Mouse (Mus musculus): ENCODE measurements around the gene Plac8. TPM values are rescaled to one million over a fixed set of nuclear protein-coding genes. Genes with fewer than 3 reads are reported as not detected.

Plac8 gene
- polyA plus RNA-seq, 1 experiment from 2014 or later = 104 TPM

- Histone ChIP-seq H3K9me3 (ENCODE audit: low read length) (no peaks in the 10 kb centered on the region), H3K27ac (ENCODE audit: low read depth) (peak overlapping the region; percentile 76), H3K9ac (replicated peaks) (no peak overlapping the region), H3K36me3 (replicated peaks; ENCODE audit: insufficient read depth, low read length) (peaks cover 9% of the 10 kb centered on the region; the same call in 1 of the 2 replicates), H3K4me1 (ENCODE audit: insufficient read depth) (peaks cover 23% of the 10 kb centered on the region), H3K4me3 (ENCODE audit: low read depth, low read length) (0 out of 2 replicates have a peak overlapping the region, but pooled peaks have one; percentile 4), H3K4me2 (ENCODE audit: low read depth, low read length) (peak overlapping the region; percentile 49), H3K27me3 (ENCODE audit: insufficient read depth, low read length) (no peaks in the 10 kb centered on the region)
- WGBS (ENCODE audit: insufficient replicate concordance) = 43% methylated on average over 12 of the region's 13 CpGs
- ATAC-seq (peak; percentile 82), DNase-seq (peak; percentile 31)
- TF ChIP-seq EP300 (IDR thresholded peaks at IDR 0.05; ENCODE audit: low read depth) (no peak), CTCF (IDR thresholded peaks at IDR 0.05; ENCODE audit: low read depth) (no peak)
These were observed 4.6 kb downstream of the Plac8 start for GRCm38 (mm10) chr5:100567258-100568032.

GRCm38 (mm10) chr5:100566798-100567197 lies 5.2 kb downstream of the Plac8 start:
- no peak for TF ChIP-seq CTCF (IDR thresholded peaks at IDR 0.05; ENCODE audit: low read depth)
- no peak; the same call in 1 of the 2 replicates for TF ChIP-seq EP300 (IDR thresholded peaks at IDR 0.05; ENCODE audit: low read depth)
- Histone ChIP-seq H3K27ac (ENCODE audit: low read depth) (peak overlapping the region; percentile 76), H3K27me3 (ENCODE audit: insufficient read depth, low read length) (no peaks in the 10 kb centered on the region), H3K4me1 (ENCODE audit: insufficient read depth) (peaks cover 23% of the 10 kb centered on the region), H3K36me3 (replicated peaks; ENCODE audit: insufficient read depth, low read length) (peaks cover 11% of the 10 kb centered on the region; the same call in 1 of the 2 replicates), H3K9ac (replicated peaks) (no peak overlapping the region), H3K4me3 (ENCODE audit: low read depth, low read length) (0 out of 2 replicates have a peak overlapping the region, but pooled peaks have one; percentile 4), H3K9me3 (ENCODE audit: low read length) (no peaks in the 10 kb centered on the region), H3K4me2 (ENCODE audit: low read depth, low read length) (peak overlapping the region; percentile 49; the same call in 1 of the 2 replicates)
- WGBS (ENCODE audit: insufficient replicate concordance) = 55% methylated on average over 2 of the region's 2 CpGs
- peak; percentile 47 for ATAC-seq
- no peak for DNase-seq

DNA sequence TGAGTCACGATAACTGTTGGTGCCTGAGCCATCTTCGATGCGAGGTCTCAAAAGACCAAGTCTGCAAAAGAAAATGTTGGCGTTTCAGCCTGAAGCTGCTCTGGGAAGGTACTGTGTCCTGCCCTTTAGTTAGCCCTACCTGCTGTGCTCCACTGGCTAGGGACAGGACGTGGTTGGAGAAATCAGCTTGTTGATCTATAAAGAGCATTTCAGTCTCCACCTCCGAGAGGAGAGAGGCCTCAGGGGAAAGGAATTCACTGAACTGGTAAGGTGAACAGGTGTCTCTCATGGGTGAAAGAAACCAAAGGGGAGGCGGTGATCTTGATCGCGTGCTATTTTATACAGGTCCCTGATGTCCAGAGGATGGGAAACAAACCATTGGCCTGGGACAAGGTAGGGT lies 9.3 kb downstream of the Plac8 start:
- WGBS (ENCODE audit: insufficient replicate concordance) = 72% methylated on average over 9 of the region's 9 CpGs
- peaks cover 18% of the 10 kb centered on the region for H3K4me1 ChIP-seq (ENCODE audit: insufficient read depth)
- H3K4me2 ChIP-seq (ENCODE audit: low read depth, low read length) = no peak overlapping the region

DNA sequence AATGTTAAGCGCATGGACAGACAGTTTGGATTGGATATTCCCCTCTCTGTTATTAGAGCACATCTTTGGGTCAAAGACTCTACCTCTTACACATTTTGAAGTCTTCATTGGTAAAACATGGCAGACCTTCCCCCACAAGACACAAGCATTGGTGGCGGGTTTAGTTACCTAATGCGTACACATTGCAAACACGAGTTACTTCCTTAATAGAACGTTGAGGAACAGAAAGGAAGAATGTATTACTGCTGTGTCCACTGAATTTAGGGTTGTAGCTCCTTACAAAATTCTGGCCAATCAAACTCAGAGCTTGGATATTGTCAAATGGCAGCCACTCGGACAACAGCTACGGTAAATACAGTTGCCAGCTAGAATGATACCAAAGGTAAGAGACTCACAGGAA lies 12.7 kb downstream of the Plac8 start:
- peaks cover 40% of the 10 kb centered on the region for H3K36me3 ChIP-seq (replicated peaks; ENCODE audit: insufficient read depth, low read length)
- no peaks in the 10 kb centered on the region for H3K9me3 ChIP-seq (ENCODE audit: low read length)
- ATAC-seq (no peak), DNase-seq (no peak)
- no peak overlapping the region for H3K4me2 ChIP-seq (ENCODE audit: low read depth, low read length)
- TF ChIP-seq CTCF (IDR thresholded peaks at IDR 0.05; ENCODE audit: low read depth) (no peak), EP300 (IDR thresholded peaks at IDR 0.05; ENCODE audit: low read depth) (no peak)
- peaks cover 6% of the 10 kb centered on the region for H3K4me1 ChIP-seq (ENCODE audit: insufficient read depth)
- no peak overlapping the region for H3K9ac ChIP-seq (replicated peaks)
- no peak overlapping the region for H3K27ac ChIP-seq (ENCODE audit: low read depth)
- no peaks in the 10 kb centered on the region for H3K27me3 ChIP-seq (ENCODE audit: insufficient read depth, low read length)
- H3K4me3 ChIP-seq (ENCODE audit: low read depth, low read length) = no peak overlapping the region
- 79% methylated on average over 7 of the region's 7 CpGs for WGBS (ENCODE audit: insufficient replicate concordance)

More for the DNA sequence above, 9.3 kb downstream of the Plac8 start:
- no peak for ATAC-seq
- no peaks in the 10 kb centered on the region for H3K9me3 ChIP-seq (ENCODE audit: low read length)
- peaks cover 27% of the 10 kb centered on the region for H3K36me3 ChIP-seq (replicated peaks; ENCODE audit: insufficient read depth, low read length)
- H3K27ac ChIP-seq (ENCODE audit: low read depth) = no peak overlapping the region
- no peaks in the 10 kb centered on the region for H3K27me3 ChIP-seq (ENCODE audit: insufficient read depth, low read length)
- no peak for DNase-seq
- TF ChIP-seq CTCF (IDR thresholded peaks at IDR 0.05; ENCODE audit: low read depth) (no peak), EP300 (IDR thresholded peaks at IDR 0.05; ENCODE audit: low read depth) (no peak)
- no peak overlapping the region for H3K9ac ChIP-seq (replicated peaks)
- no peak overlapping the region for H3K4me3 ChIP-seq (ENCODE audit: low read depth, low read length)

DNA sequence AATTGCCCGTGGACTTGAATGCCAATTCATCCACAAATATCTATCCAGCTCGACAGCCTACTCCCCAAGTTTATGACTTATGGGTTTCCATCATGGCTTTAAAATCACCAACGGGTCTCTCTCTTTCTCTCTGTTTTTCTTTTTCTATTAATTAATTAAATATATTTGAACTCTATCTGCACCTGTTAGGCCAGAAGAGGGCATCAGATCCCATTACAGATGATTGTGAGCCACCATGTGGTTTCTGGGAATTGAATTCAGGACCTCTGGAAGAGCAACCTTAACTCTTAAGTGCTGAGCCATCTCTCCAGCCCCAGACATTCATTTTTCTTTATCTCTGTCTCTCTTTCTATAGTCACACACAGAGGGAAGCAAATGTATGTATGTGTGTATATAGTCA lies 13.3 kb downstream of the Plac8 start:
- peaks cover 46% of the 10 kb centered on the region for H3K36me3 ChIP-seq (replicated peaks; ENCODE audit: insufficient read depth, low read length)
- WGBS (ENCODE audit: insufficient replicate concordance) = 73% methylated on average over 3 of the region's 3 CpGs

GRCm38 (mm10) chr5:100557537-100557936 lies 14.5 kb downstream of the Plac8 start:
- Histone ChIP-seq H3K9ac (replicated peaks) (no peak overlapping the region), H3K27me3 (ENCODE audit: insufficient read depth, low read length) (no peaks in the 10 kb centered on the region), H3K36me3 (replicated peaks; ENCODE audit: insufficient read depth, low read length) (peaks cover 39% of the 10 kb centered on the region), H3K4me3 (ENCODE audit: low read depth, low read length) (no peak overlapping the region), H3K27ac (ENCODE audit: low read depth) (no peak overlapping the region; the same call in 1 of the 2 replicates), H3K4me1 (ENCODE audit: insufficient read depth) (peaks cover 6% of the 10 kb centered on the region), H3K9me3 (ENCODE audit: low read length) (no peaks in the 10 kb centered on the region), H3K4me2 (ENCODE audit: low read depth, low read length) (no peak overlapping the region)
- ATAC-seq (no peak), DNase-seq (peak; percentile 28)
- TF ChIP-seq CTCF (IDR thresholded peaks at IDR 0.05; ENCODE audit: low read depth) = no peak
- no peak for TF ChIP-seq EP300 (IDR thresholded peaks at IDR 0.05; ENCODE audit: low read depth)
- WGBS (ENCODE audit: insufficient replicate concordance) = 48% methylated on average over 9 of the region's 9 CpGs

More for the DNA sequence above, 13.3 kb downstream of the Plac8 start:
- TF ChIP-seq CTCF (IDR thresholded peaks at IDR 0.05; ENCODE audit: low read depth) (peak; percentile 32), EP300 (IDR thresholded peaks at IDR 0.05; ENCODE audit: low read depth) (no peak)
- H3K27ac ChIP-seq (ENCODE audit: low read depth) = no peak overlapping the region
- H3K9me3 ChIP-seq (ENCODE audit: low read length) = no peaks in the 10 kb centered on the region
- no peak overlapping the region for H3K4me3 ChIP-seq (ENCODE audit: low read depth, low read length)
- ATAC-seq = no peak
- H3K4me1 ChIP-seq (ENCODE audit: insufficient read depth) = peaks cover 6% of the 10 kb centered on the region
- H3K27me3 ChIP-seq (ENCODE audit: insufficient read depth, low read length) = no peaks in the 10 kb centered on the region
- H3K4me2 ChIP-seq (ENCODE audit: low read depth, low read length) = no peak overlapping the region
- no peak overlapping the region for H3K9ac ChIP-seq (replicated peaks)
- DNase-seq = no peak

Data from liver, postnatal 0 days (tissue).